Mouse (Mus musculus) v-Abl transformed pro-B cells (cell line): ENCODE data around the gene Mettl27.

Source experiments
- in situ Hi-C, 2 experiments: fragments of 400-800 bp; cut with MboI; formaldehyde crosslinking; loops; one replicate each; pipeline ENCODE4 v1.15.1; 2025; ENCODE audit not compliant: unreplicated experiment in 2 of 2

The Mettl27 gene

DNA sequence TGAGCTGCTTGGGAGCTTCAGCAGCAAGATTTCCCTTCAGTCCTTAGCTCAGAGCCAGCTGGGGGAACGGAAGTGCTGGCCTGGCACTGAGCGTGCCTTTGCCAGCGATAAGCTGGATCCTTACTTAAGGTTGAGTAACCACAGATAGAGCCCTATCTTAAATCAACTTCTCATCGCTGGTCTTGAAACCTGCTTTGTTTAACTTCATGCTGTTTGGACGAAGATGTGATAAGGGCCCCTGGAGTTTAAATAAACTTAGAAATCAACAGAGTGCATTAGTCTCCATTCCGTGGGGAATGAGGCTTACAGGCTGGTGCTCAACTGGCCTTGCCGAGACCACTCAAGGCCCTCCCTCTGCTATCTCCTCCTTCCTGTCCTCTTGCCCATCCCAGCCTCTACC lies 42.1 kb downstream of the Mettl27 start:
- in situ Hi-C loops: loop anchor here in 1 of 2 experiments (25.0 kb wide), 1 partner anchor 787 kb away; the partner anchor contains the start of genes Gtf2ird2 and Rcc1l

GRCm38 (mm10) chr5:134974921-134975320 lies 42.8 kb downstream of the Mettl27 start:
- in situ Hi-C loops: loop anchor here in 1 of 2 experiments (25.0 kb wide), 1 partner anchor 788 kb away; the partner anchor contains the start of genes Gtf2ird2 and Rcc1l

GRCm38 (mm10) chr5:134976164-134976563 lies 44.0 kb downstream of the Mettl27 start:
- in situ Hi-C loops: no loop called here

DNA sequence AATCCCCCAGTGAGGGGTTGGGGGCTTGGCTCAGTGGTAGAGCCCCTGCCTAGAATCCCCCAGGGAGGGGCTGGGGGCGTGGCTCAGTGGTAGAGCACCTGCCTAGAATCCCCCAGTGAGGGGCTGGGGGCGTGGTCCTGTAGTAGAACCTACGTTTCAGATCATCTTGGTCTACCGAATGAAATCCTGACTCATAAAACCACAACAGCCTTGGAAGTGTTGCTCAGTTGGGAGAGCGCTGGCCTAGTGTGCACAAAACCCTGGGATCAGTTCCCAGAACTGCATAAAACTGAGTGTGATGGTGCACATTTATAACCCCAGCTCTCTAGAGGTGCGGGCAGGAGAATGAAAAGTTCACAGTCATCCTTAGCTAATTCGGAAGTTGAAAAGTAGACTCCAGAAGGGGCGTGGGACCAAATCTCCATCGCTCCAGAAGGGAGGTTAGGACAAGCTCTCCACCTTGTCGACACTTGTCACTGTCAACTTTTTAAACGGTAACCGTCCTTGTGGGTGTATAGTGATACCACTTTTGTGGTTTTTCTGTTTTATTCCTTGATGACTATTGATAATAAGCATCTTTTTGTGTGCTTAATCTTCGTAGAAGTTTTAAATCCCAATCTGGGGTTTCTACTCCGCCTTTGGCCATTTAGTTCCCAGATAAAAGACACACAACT lies 44.5 kb downstream of the Mettl27 start:
- in situ Hi-C loops: no loop called here

GRCm38 (mm10) chr5:134977837-134978236 lies 45.7 kb downstream of the Mettl27 start:
- in situ Hi-C loops: no loop called here

- in situ Hi-C loops: no loop called here
Measured at GRCm38 (mm10) chr5:134981149-134981548, 49.0 kb downstream of the Mettl27 start.

DNA sequence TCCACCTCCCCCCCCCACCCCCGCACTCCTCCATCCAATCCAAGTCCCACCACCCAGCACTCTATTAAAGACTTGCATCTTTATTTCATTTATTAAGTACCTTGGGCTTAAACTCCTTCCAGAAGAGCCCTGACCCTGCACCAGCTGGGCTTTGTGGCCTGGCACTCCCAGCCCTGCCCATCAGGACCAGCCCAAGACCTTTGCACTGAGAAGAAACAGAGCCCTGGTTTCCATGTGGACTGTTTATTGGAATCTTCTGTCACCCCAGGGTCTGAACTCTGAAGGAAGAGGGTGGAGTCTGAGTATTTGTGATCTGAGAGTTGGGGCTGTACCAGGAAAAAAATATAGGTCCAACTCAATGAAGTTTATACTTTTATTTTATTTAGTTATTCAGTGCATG lies 50.9 kb downstream of the Mettl27 start:
- in situ Hi-C loops: no loop called here

GRCm38 (mm10) chr5:134983771-134984170 lies 51.6 kb downstream of the Mettl27 start:
- in situ Hi-C loops: no loop called here

DNA sequence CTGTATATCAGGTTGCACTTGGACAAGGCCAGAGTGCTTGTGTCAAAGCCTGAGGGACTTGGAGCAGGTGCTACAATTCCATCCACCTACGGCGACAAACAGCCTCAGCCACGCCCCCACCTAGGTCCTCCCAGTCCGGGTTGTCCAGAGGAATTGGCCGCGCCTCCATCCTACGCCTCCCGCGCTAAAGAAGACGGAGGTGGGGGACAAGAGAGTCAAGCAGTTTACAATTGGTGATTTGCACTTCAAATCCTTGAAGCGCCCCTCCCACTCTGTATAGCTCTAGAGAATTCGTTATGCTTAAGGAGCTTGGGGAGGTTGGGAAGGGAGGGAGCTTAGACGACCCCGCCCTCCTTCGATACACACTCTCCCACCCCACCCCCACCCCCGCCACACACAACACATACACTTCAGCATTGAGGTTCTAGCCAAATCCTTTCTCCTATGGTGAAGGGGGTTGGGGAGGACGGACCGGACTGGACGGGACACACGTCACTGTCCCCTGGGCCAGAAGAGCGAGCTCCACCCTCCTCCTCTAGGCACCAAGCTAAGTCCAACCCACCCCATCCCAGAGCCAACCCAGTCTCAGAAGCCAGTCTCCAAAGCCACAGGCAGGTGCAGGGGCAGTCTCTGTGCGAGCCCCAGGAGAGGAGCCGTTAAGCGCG lies 53.6 kb downstream of the Mettl27 start, which contains the start of gene Cldn3:
Gene Cldn3 (plus strand): TSS at position 582 of the 665 bp plus-strand sequence.
- in situ Hi-C loops: no loop called here

GRCm38 (mm10) chr5:134986298-134987268 lies 54.4 kb downstream of the Mettl27 start:
- in situ Hi-C loops: no loop called here

DNA sequence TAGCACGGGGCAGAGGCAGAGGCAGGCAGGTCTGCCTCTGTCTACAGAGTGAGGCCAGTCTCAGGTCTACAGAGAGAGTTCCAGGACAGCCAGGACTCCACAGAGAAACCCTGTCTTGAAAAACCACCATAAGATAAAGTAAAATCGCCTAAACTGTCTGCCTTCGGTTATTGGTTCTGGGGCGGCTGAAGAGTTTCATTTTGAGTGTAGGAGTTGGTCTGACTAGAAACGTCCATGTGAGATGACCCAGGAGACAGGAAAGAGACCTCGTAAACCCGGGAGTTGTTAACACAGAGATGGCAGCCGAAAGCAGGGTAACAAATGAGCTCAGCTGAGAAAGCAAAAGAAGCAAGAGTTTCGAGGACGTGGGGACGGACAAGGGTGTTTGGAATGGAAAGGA lies 57.0 kb downstream of the Mettl27 start:
- in situ Hi-C loops: no loop called here

DNA sequence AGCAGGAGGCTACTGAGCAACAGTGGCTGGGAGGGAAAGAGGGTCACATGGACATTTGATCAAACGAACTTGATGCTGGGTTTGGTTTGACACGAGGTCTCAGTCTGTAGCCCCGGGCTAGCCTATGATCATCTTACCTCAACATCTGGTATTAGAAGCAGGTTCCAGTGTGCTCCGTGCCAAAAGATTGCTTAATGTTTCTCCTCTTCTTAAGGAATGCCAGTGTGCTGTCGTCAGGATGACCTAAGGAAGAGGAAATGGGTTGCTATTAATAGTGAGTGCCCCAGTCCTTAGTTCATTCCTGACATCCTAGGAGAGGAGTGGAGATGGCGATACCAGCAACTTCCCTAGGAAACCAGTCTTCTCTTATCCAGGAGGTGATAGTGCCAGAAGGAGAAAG lies 57.6 kb downstream of the Mettl27 start:
- in situ Hi-C loops: no loop called here
